Mouse (Mus musculus) effector memory CD4-positive, alpha-beta T cell, adult 7 months (primary cell): ENCODE data around the gene Tmem123. TPM values are rescaled to one million over a fixed set of nuclear protein-coding genes. Genes with fewer than 3 reads are reported as not detected.

Experiments used
- polyA plus RNA-seq: library from polyadenylated mRNA; unstranded; fragments of 100-300 nt; shearing (Covaris generic); gene quantifications from one replicate; pipeline ENCODE4 v1.2.1, GENCODE M21; 2017

Tmem123 gene
- 366 TPM for polyA plus RNA-seq

GRCm38 (mm10) chr9:7763614-7764300 is at the start of gene Tmem123:
Tmem123 (plus strand) TSS chr9:7764041.

GRCm38 (mm10) chr9:7836905-7837805 is 73.3 kb downstream of the Tmem123 start, which contains the start of gene Birc2:
Birc2 (minus strand) TSS chr9:7837064.

Other genes with a start within 250 kb of the Tmem123 start
- gene Mmp8, start 205.6 kb upstream of the Tmem123 start, polyA plus RNA-seq: not detected
- not detected for gene Mmp27, start 192.6 kb upstream of the Tmem123 start, polyA plus RNA-seq
- not detected for gene Mmp20, start 135.8 kb upstream of the Tmem123 start, polyA plus RNA-seq
- gene Mmp7, start 72.0 kb upstream of the Tmem123 start, polyA plus RNA-seq: not detected
- gene Birc2, start 73.0 kb downstream of the Tmem123 start, polyA plus RNA-seq: 154 TPM
- gene Birc3, start 109.1 kb downstream of the Tmem123 start, polyA plus RNA-seq: 245 TPM
- 0.45 TPM for gene Yap1, start 240.6 kb downstream of the Tmem123 start, polyA plus RNA-seq